ENCODE assay signal across 8 mouse cellular contexts in the genomic region with DNA sequence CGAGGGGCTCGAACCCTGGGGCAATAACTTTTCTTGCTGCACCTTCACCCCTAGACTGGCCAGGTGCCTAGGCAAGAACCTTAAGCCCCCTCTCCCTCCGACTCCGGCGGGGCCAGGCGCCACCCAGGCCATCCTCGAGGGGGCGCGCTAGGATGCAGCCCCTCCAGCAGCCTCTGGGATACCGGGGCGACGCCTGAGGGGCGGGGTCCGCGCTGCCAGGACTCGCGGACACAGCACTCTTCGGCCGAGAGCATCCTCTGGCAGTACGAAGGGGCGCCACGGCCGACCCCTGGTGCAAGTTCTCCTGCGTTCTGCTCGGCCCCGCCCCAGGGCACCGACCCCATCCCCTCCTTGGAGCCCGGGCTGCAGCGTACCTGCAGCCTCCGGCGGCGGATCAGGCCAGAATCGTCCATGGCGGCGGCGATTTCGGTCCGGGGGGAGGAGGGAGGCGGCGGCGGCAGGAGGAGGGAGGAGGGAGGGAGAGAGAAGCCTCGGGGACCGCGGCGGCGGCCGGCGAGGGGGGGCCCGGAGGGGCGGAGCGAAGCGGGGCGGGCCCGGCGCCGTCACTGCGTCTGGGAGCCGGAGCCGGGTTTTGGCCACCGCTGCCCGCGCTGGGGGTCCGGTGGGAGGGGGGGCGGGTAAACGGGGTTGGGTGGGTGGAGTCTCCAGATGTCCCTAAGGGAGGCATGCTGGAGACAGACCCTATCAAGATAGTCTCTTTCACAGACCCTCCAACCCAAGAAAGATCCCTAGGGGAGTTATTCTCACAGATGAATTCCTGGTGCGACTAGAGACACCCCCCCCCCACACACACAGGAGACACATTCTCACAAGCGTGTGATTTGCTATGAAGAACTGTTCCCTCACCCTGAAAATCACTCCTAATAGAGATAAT. TPM values are rescaled to one million over a fixed set of nuclear protein-coding genes. Genes with fewer than 3 reads are reported as not detected.
A peak's percentile ranks its signal among the peaks of the same experiment; 100 is the strongest.
DNase-seq lines count a peak whose midpoint lies in the region; ATAC-seq and TF ChIP-seq lines count a peak whose summit lies in the region.
"Had no signal": no experiment of that assay in that cellular context is flagged by ENCODE, and none has a peak within 500 bp of the region (broad histone marks: within the 10 kb centered on the region; RNA-seq: fewer than 3 reads in every experiment).

No protein-coding gene starts in this region.

- H3K4me3 ChIP-seq in megakaryocyte, embryonic 14.5 days (replicated peaks): peak overlapping the region; percentile 65
- H3K4me3 ChIP-seq in forebrain, embryonic 13.5 days: peak overlapping the region; percentile 69
- peak overlapping the region; percentile 43 for H3K4me3 ChIP-seq in limb, embryonic 15.5 days
- peak overlapping the region; percentile 26 for H3K4me3 ChIP-seq in small intestine, adult 2 months (ENCODE audit: low read depth, low read length)

- no peak for TF ChIP-seq CTCF in small intestine, adult 2 months (IDR thresholded peaks at IDR 0.05; ENCODE audit: extremely low read depth, insufficient read length, insufficient replicate concordance, low read depth, low read length)

- H3K9me3 ChIP-seq in megakaryocyte, embryonic 14.5 days: no peaks in the 10 kb centered on the region
- no peaks in the 10 kb centered on the region for H3K9me3 ChIP-seq in forebrain, embryonic 13.5 days (replicated peaks)
- no peaks in the 10 kb centered on the region for H3K9me3 ChIP-seq in limb, embryonic 15.5 days

- 0 out of 2 replicates have a peak overlapping the region, but pooled peaks have one; percentile 54 for H3K27ac ChIP-seq in forebrain, embryonic 13.5 days
- no peak overlapping the region for H3K27ac ChIP-seq in limb, embryonic 15.5 days
- H3K27ac ChIP-seq in small intestine, adult 2 months (ENCODE audit: insufficient read depth, low read depth, low read length): no peak overlapping the region

- H3K4me2 ChIP-seq in forebrain, embryonic 13.5 days: peak overlapping the region; percentile 91
- peak overlapping the region; percentile 84 for H3K4me2 ChIP-seq in limb, embryonic 15.5 days

- H3K9ac ChIP-seq in forebrain, embryonic 13.5 days: peak overlapping the region; percentile 76
- H3K9ac ChIP-seq in limb, embryonic 15.5 days: no peak overlapping the region

- H3K36me3 ChIP-seq in megakaryocyte, embryonic 14.5 days (replicated peaks; ENCODE audit: low read length): no peaks in the 10 kb centered on the region
- H3K36me3 ChIP-seq in forebrain, embryonic 13.5 days (ENCODE audit: poor library complexity, severe bottlenecking): no peaks in the 10 kb centered on the region
- H3K36me3 ChIP-seq in limb, embryonic 15.5 days: no peaks in the 10 kb centered on the region
- no peaks in the 10 kb centered on the region for H3K36me3 ChIP-seq in small intestine, adult 2 months (ENCODE audit: control insufficient read depth, insufficient read depth, low read length)

- no peak for TF ChIP-seq POLR2A in small intestine, adult 2 months (IDR thresholded peaks at IDR 0.05; ENCODE audit: low read depth, low read length)

- H3K4me1 ChIP-seq in megakaryocyte, embryonic 14.5 days: peaks cover 30% of the 10 kb centered on the region
- H3K4me1 ChIP-seq in forebrain, embryonic 13.5 days: peaks cover 29% of the 10 kb centered on the region
- H3K4me1 ChIP-seq in limb, embryonic 15.5 days: peaks cover 16% of the 10 kb centered on the region
- H3K4me1 ChIP-seq in small intestine, adult 2 months (ENCODE audit: control insufficient read depth, insufficient read depth, insufficient read length, low read length): peaks cover 3% of the 10 kb centered on the region; the same call in 1 of the 2 replicates

- H3K27me3 ChIP-seq in megakaryocyte, embryonic 14.5 days (replicated peaks): peaks cover 73% of the 10 kb centered on the region
- peaks cover 76% of the 10 kb centered on the region for H3K27me3 ChIP-seq in forebrain, embryonic 13.5 days
- peaks cover 81% of the 10 kb centered on the region for H3K27me3 ChIP-seq in limb, embryonic 15.5 days
- H3K27me3 ChIP-seq in small intestine, adult 2 months (ENCODE audit: control insufficient read depth, insufficient read depth, low read length): peaks cover 44% of the 10 kb centered on the region

- WGBS in forebrain, embryonic 13.5 days: under 1% methylated on average over 51 of the region's 67 CpGs
- under 1% methylated on average over 44 of the region's 67 CpGs for WGBS in limb, embryonic 15.5 days
- WGBS in small intestine, adult 2 months: 2% methylated on average over 60 of the region's 67 CpGs

- peak; percentile 77 for DNase-seq in cerebellum, adult 8-10 months

- ATAC-seq in megakaryocyte, adult 5-6 weeks (ENCODE audit: poor library complexity, severe bottlenecking): no peak
- ATAC-seq in forebrain, embryonic 13.5 days: peak; percentile 71
- ATAC-seq in limb, embryonic 15.5 days (ENCODE audit: insufficient number of reproducible peaks, low FRiP score, low TSS enrichment, low read depth): no peak
- no peak for ATAC-seq in inflammation-experienced regulatory T-cells, adult 6 months

RNA-seq across cellular contexts. Expression of a gene that starts 0.9 kb away (rescaled TPM):
- not detected in 2 replicates for polyA plus RNA-seq in megakaryocyte, embryonic 14.5 days (2012; ENCODE audit: insufficient read depth, low replicate concordance)
- total RNA-seq in megakaryocyte, adult 5-6 weeks (2015): not detected in 2 replicates
- total RNA-seq in megakaryocyte, adult 5-6 weeks (2017): not detected in 2 replicates
- 1.2 and 1.8 TPM in 2 replicates for polyA plus RNA-seq in forebrain, embryonic 13.5 days (2015; fragmentation: Nextera tagmentation; extraction: Ambion mirVana)
- 0.19 and 0.24 TPM in 2 replicates for polyA plus RNA-seq in limb, embryonic 15.5 days (2015; fragmentation: Nextera tagmentation; extraction: Ambion mirVana)
- polyA plus RNA-seq in small intestine, adult 2 months (2012; rRNA removed): 0.15 TPM in 1 of 2 replicates, not detected in the other
- polyA plus RNA-seq in inflammation-experienced regulatory T-cells, adult 6 months (2017; shearing (Covaris generic)): under 1 TPM in 1 of 3 experiments, not detected in 2; 0.28 TPM
- total RNA-seq: neutrophil, adult 5-6 weeks had no signal

RNA-seq across cellular contexts. Expression of a gene that starts 8.7 kb away (rescaled TPM):
- 0.20 TPM in 1 of 2 replicates, not detected in the other for polyA plus RNA-seq in megakaryocyte, embryonic 14.5 days (2012; ENCODE audit: insufficient read depth, low replicate concordance)
- total RNA-seq in megakaryocyte, adult 5-6 weeks (2015): 0.02 TPM in 1 of 2 replicates, not detected in the other
- total RNA-seq in megakaryocyte, adult 5-6 weeks (2017): 0.07 and 0.08 TPM in 2 replicates
- 31.6 and 37.3 TPM in 2 replicates for polyA plus RNA-seq in forebrain, embryonic 13.5 days (2015; fragmentation: Nextera tagmentation; extraction: Ambion mirVana)
- 0.34 and 0.35 TPM in 2 replicates for polyA plus RNA-seq in limb, embryonic 15.5 days (2015; fragmentation: Nextera tagmentation; extraction: Ambion mirVana)
- polyA plus RNA-seq in small intestine, adult 2 months (2012; rRNA removed): 0.50 and 0.71 TPM in 2 replicates
- 1 to 10 TPM in 2 of 3 experiments, under 1 TPM in 1; 0.84 to 1.5 (median 1.1) TPM for polyA plus RNA-seq in inflammation-experienced regulatory T-cells, adult 6 months (2017; shearing (Covaris generic))

RNA-seq across cellular contexts. Expression of a gene that starts 23.4 kb away (rescaled TPM):
- not detected in 2 replicates for polyA plus RNA-seq in megakaryocyte, embryonic 14.5 days (2012; ENCODE audit: insufficient read depth, low replicate concordance)
- 3.2 TPM in 1 of 2 replicates, not detected in the other for total RNA-seq in megakaryocyte, adult 5-6 weeks (2015)
- total RNA-seq in megakaryocyte, adult 5-6 weeks (2017): not detected in 2 replicates
- polyA plus RNA-seq in forebrain, embryonic 13.5 days (2015; fragmentation: Nextera tagmentation; extraction: Ambion mirVana): not detected in 2 replicates
- polyA plus RNA-seq in limb, embryonic 15.5 days (2015; fragmentation: Nextera tagmentation; extraction: Ambion mirVana): not detected in 2 replicates
- 3.2 TPM in 1 of 2 replicates, not detected in the other for polyA plus RNA-seq in small intestine, adult 2 months (2012; rRNA removed)
- not detected for polyA plus RNA-seq in inflammation-experienced regulatory T-cells, adult 6 months (2017; shearing (Covaris generic))
- total RNA-seq: neutrophil, adult 5-6 weeks had no signal

RNA-seq across cellular contexts. Expression of a gene that starts 23.5 kb away (rescaled TPM):
- 68.6 and 73.1 TPM in 2 replicates for polyA plus RNA-seq in megakaryocyte, embryonic 14.5 days (2012; ENCODE audit: insufficient read depth, low replicate concordance)
- 180 and 184 TPM in 2 replicates for total RNA-seq in megakaryocyte, adult 5-6 weeks (2015)
- total RNA-seq in megakaryocyte, adult 5-6 weeks (2017): 230 and 256 TPM in 2 replicates
- 1,640 and 1,662 TPM in 2 replicates for polyA plus RNA-seq in forebrain, embryonic 13.5 days (2015; fragmentation: Nextera tagmentation; extraction: Ambion mirVana)
- 635 and 681 TPM in 2 replicates for polyA plus RNA-seq in limb, embryonic 15.5 days (2015; fragmentation: Nextera tagmentation; extraction: Ambion mirVana)
- polyA plus RNA-seq in small intestine, adult 2 months (2012; rRNA removed): 70.6 and 141 TPM in 2 replicates
- polyA plus RNA-seq in inflammation-experienced regulatory T-cells, adult 6 months (2017; shearing (Covaris generic)): 100 to 1,000 TPM; 232 to 340 (median 290) TPM

RNA-seq across cellular contexts. Expression of a gene that starts 23.7 kb away (rescaled TPM):
- 248 and 286 TPM in 2 replicates for polyA plus RNA-seq in megakaryocyte, embryonic 14.5 days (2012; ENCODE audit: insufficient read depth, low replicate concordance)
- total RNA-seq in megakaryocyte, adult 5-6 weeks (2015): 56.8 and 75.8 TPM in 2 replicates
- total RNA-seq in megakaryocyte, adult 5-6 weeks (2017): 41.1 and 49.0 TPM in 2 replicates
- polyA plus RNA-seq in forebrain, embryonic 13.5 days (2015; fragmentation: Nextera tagmentation; extraction: Ambion mirVana): 119 and 124 TPM in 2 replicates
- 95.2 and 95.6 TPM in 2 replicates for polyA plus RNA-seq in limb, embryonic 15.5 days (2015; fragmentation: Nextera tagmentation; extraction: Ambion mirVana)
- polyA plus RNA-seq in small intestine, adult 2 months (2012; rRNA removed): 14.5 and 29.1 TPM in 2 replicates
- polyA plus RNA-seq in inflammation-experienced regulatory T-cells, adult 6 months (2017; shearing (Covaris generic)): 10 to 100 TPM; 57.0 to 88.9 (median 72.8) TPM

Comparison
In these comparisons a context has a peak if more than half of its experiments do, and no peak if none do; other contexts are left out.
1. RNA of a gene that starts 8.7 kb away (polyA plus RNA-seq): 31.6 to 37.3 TPM in forebrain, embryonic 13.5 days; 0.84 to 1.5 TPM in inflammation-experienced regulatory T-cells, adult 6 months, 0.50 to 0.71 TPM in small intestine, adult 2 months, 0.34 to 0.35 TPM in limb, embryonic 15.5 days and 0.20 TPM in megakaryocyte, embryonic 14.5 days; every median in the first group is over 10 times any median in the second.
2. Peak in every context shown above with its lines, with median percentiles within 50 percentile points of each other: H3K4me3 ChIP-seq.